Mouse (Mus musculus) heart, embryonic 16.5 days (tissue): ENCODE data around the gene Nktr. TPM values are rescaled to one million over a fixed set of nuclear protein-coding genes. Genes with fewer than 3 reads are reported as not detected.
A peak's percentile ranks its signal among the peaks of the same experiment; 100 is the strongest.

Experiments
- ATAC-seq: fragments of 200-750 bp; cut with Nextera tagmentation; replicated peaks from 2 replicates; pipeline ENCODE4 v1.8.0; 2017; ENCODE audit warnings: moderate number of reproducible peaks; ENCODE audit not compliant: insufficient read depth, low FRiP score; ENCODE audit errors: extremely low read depth
- H3K27ac ChIP-seq: fragments of 300-500 bp; sonication (generic); 2 replicates; pipeline ENCODE4 v1.5.1; 2014; ENCODE audit warnings: mild to moderate bottlenecking, low read length, control low read depth, moderate library complexity
- H3K27me3 ChIP-seq: fragments of 300-500 bp; sonication (generic); 2 replicates; pipeline ENCODE4 v1.6.1; 2014; ENCODE audit warnings: low read length, mixed read lengths; ENCODE audit not compliant: control insufficient read depth, insufficient read depth
- H3K36me3 ChIP-seq: fragments of 300-500 bp; sonication (generic); 2 replicates; pipeline ENCODE4 v1.6.1; 2014; ENCODE audit not compliant: control insufficient read depth, insufficient read depth
- H3K4me1 ChIP-seq: fragments of 300-500 bp; sonication (generic); 2 replicates; pipeline ENCODE4 v1.6.1; 2014; ENCODE audit warnings: low read length, mixed read lengths; ENCODE audit not compliant: control insufficient read depth, insufficient read depth
- H3K4me2 ChIP-seq: fragments of 300-500 bp; sonication (generic); 2 replicates; pipeline ENCODE4 v1.6.1; 2014; ENCODE audit warnings: low read depth, mild to moderate bottlenecking, control low read depth, low read length
- H3K4me3 ChIP-seq: fragments of 300-500 bp; sonication (generic); 2 replicates; pipeline ENCODE4 v1.5.1; 2014; ENCODE audit warnings: mild to moderate bottlenecking, control low read depth, low read length
- H3K9ac ChIP-seq: fragments of 300-500 bp; sonication (generic); 2 replicates; pipeline ENCODE4 v1.6.1; 2014; ENCODE audit warnings: low read length, control low read depth
- H3K9me3 ChIP-seq: fragments of 300-500 bp; sonication (generic); replicated peaks from 2 replicates; pipeline ENCODE4 v1.6.1; 2016; ENCODE audit warnings: low read length; ENCODE audit not compliant: control insufficient read depth
- whole genome bisulfite sequencing: fragments of 180-500 bp; shearing (Covaris S2); extraction: QIAGEN DNeasy Blood & Tissue Kit; methylation state at CpG from one replicate; pipeline ENCODE4 v1.1.7; 2014; 5-methylcytosine and 5-hydroxymethylcytosine counted together
- polyA plus RNA-seq: library from polyadenylated mRNA; unstranded; fragments of >200 nt; fragmentation: Nextera tagmentation; extraction: Ambion mirVana; gene quantifications from 2 replicates; pipeline ENCODE4 v1.2.1, GENCODE M21; 2015

Gene Nktr
- polyA plus RNA-seq, 1 experiment from 2014 or later = 45.3 TPM

- H3K9me3 ChIP-seq = no peaks in the 10 kb centered on the region
- peaks cover 36% of the 10 kb centered on the region for H3K4me1 ChIP-seq
- 7% methylated on average over 5 of the region's 5 CpGs for WGBS
- peak; percentile 51 for ATAC-seq
- H3K36me3 ChIP-seq = no peaks in the 10 kb centered on the region
- no peaks in the 10 kb centered on the region for H3K27me3 ChIP-seq
- H3K27ac ChIP-seq = peak overlapping the region; percentile 88
- H3K9ac ChIP-seq = peak overlapping the region; percentile 35
- H3K4me2 ChIP-seq = peak overlapping the region; percentile 63
- H3K4me3 ChIP-seq = peak overlapping the region; percentile 48
These were observed 72.2 kb downstream of the Nktr start for GRCm38 (mm10) chr9:121791206-121791605.

GRCm38 (mm10) chr9:121791757-121792521 lies 73.0 kb downstream of the Nktr start, which contains the start of gene Hhatl:
Gene Hhatl (minus strand): TSS chr9:121792507.
- ATAC-seq = peak; percentile 77
- Histone ChIP-seq H3K9ac (peak within 1 kb of the TSS; percentile 61), H3K9me3 (no peaks in the 10 kb centered on the region), H3K36me3 (no peaks in the 10 kb centered on the region), H3K27ac (peak within 1 kb of the TSS; percentile 88), H3K27me3 (no peaks in the 10 kb centered on the region), H3K4me1 (peaks cover 36% of the 10 kb centered on the region), H3K4me3 (peak within 1 kb of the TSS; percentile 48), H3K4me2 (peak within 1 kb of the TSS; percentile 63)
- WGBS = 19% methylated on average over 24 of the region's 24 CpGs

GRCm38 (mm10) chr9:121794972-121795539 lies 76.1 kb downstream of the Nktr start:
- Histone ChIP-seq H3K9ac (no peak overlapping the region), H3K36me3 (no peaks in the 10 kb centered on the region), H3K27ac (peak overlapping the region; percentile 30), H3K9me3 (no peaks in the 10 kb centered on the region), H3K27me3 (peaks cover 10% of the 10 kb centered on the region), H3K4me1 (peaks cover 36% of the 10 kb centered on the region), H3K4me2 (no peak overlapping the region), H3K4me3 (no peak overlapping the region)
- ATAC-seq = no peak
- 33% methylated on average over 1 of the region's 1 CpGs for WGBS

- H3K27ac ChIP-seq = no peak overlapping the region
- no peak overlapping the region for H3K4me2 ChIP-seq
- H3K4me3 ChIP-seq = no peak overlapping the region
- H3K27me3 ChIP-seq = peaks cover 10% of the 10 kb centered on the region
- H3K9ac ChIP-seq = no peak overlapping the region
- H3K4me1 ChIP-seq = peaks cover 17% of the 10 kb centered on the region
- H3K9me3 ChIP-seq = no peaks in the 10 kb centered on the region
- H3K36me3 ChIP-seq = no peaks in the 10 kb centered on the region
- 25% methylated on average over 12 of the region's 12 CpGs for WGBS
- no peak for ATAC-seq
These were observed 78.8 kb downstream of the Nktr start for GRCm38 (mm10) chr9:121797722-121798121.

- no peak overlapping the region for H3K4me3 ChIP-seq
- H3K27ac ChIP-seq = no peak overlapping the region
- H3K9me3 ChIP-seq = no peaks in the 10 kb centered on the region
- 46% methylated on average over 6 of the region's 6 CpGs for WGBS
- no peak for ATAC-seq
- no peaks in the 10 kb centered on the region for H3K36me3 ChIP-seq
- H3K4me2 ChIP-seq = no peak overlapping the region
- H3K27me3 ChIP-seq = peaks cover 10% of the 10 kb centered on the region
- H3K9ac ChIP-seq = peak overlapping the region; percentile 12; the same call in 1 of the 2 replicates
- H3K4me1 ChIP-seq = peaks cover 15% of the 10 kb centered on the region
These were observed 80.0 kb downstream of the Nktr start for GRCm38 (mm10) chr9:121798887-121799520.

GRCm38 (mm10) chr9:121802747-121803146 lies 83.8 kb downstream of the Nktr start:
- Histone ChIP-seq H3K9ac (no peak overlapping the region), H3K27me3 (peaks cover 4% of the 10 kb centered on the region; the same call in 1 of the 2 replicates), H3K36me3 (no peaks in the 10 kb centered on the region), H3K27ac (no peak overlapping the region), H3K4me1 (peaks cover 2% of the 10 kb centered on the region; the same call in 1 of the 2 replicates), H3K4me3 (no peak overlapping the region), H3K9me3 (no peaks in the 10 kb centered on the region), H3K4me2 (no peak overlapping the region)
- WGBS = 46% methylated on average over 7 of the region's 7 CpGs
- ATAC-seq = no peak

Other genes with a start within 250 kb of the Nktr start
- 0.35 and 0.64 TPM in 2 replicates for gene Cck, start 223.5 kb upstream of the Nktr start, polyA plus RNA-seq
- gene Lyzl4, start 77.1 kb upstream of the Nktr start, polyA plus RNA-seq = 0.29 TPM in 1 of 2 replicates, not detected in the other
- 0.22 and 0.45 TPM in 2 replicates for gene Vipr1, start 76.5 kb upstream of the Nktr start, polyA plus RNA-seq
- gene Sec22c, start 13.7 kb upstream of the Nktr start, polyA plus RNA-seq = 5.3 and 5.4 TPM in 2 replicates
- gene Ss18l2, start 8.8 kb upstream of the Nktr start, polyA plus RNA-seq = 172 and 177 TPM in 2 replicates
- gene Zfp651, start 40.2 kb downstream of the Nktr start, polyA plus RNA-seq = 15.8 and 21.3 TPM in 2 replicates
- gene Klhl40, start 58.4 kb downstream of the Nktr start, polyA plus RNA-seq = 6.5 and 6.8 TPM in 2 replicates
- gene Hhatl, start 73.3 kb downstream of the Nktr start, polyA plus RNA-seq = 23.8 and 25.3 TPM in 2 replicates
- 0.34 and 0.42 TPM in 2 replicates for gene Ccdc13, start 120.3 kb downstream of the Nktr start, polyA plus RNA-seq
- 214 and 262 TPM in 2 replicates for gene Higd1a, start 139.2 kb downstream of the Nktr start, polyA plus RNA-seq
- gene Ackr2, start 179.2 kb downstream of the Nktr start, polyA plus RNA-seq = 2.1 and 2.2 TPM in 2 replicates
- 0.13 TPM in 1 of 2 replicates, not detected in the other for gene Cyp8b1, start 197.1 kb downstream of the Nktr start, polyA plus RNA-seq
- 1.6 and 1.8 TPM in 2 replicates for gene Fam198a, start 231.8 kb downstream of the Nktr start, polyA plus RNA-seq